Mouse (Mus musculus) embryonic facial prominence, embryonic 12.5 days (tissue): Measurements from ENCODE around the gene Olfr1009. TPM values are rescaled to one million over a fixed set of nuclear protein-coding genes. Genes with fewer than 3 reads are reported as not detected.
"Not testable (repeated sequence)": the region's sequence is repeated elsewhere in the genome, so short reads cannot be mapped to it uniquely, and the experiment has no call there.

Experiments used
- ATAC-seq: fragments of 200-750 bp; cut with Nextera tagmentation; 2 replicates; pipeline ENCODE4 v1.8.0; 2017; ENCODE audit not compliant: insufficient number of reproducible peaks, insufficient read depth, low FRiP score, low TSS enrichment
- H3K27ac ChIP-seq: fragments of 300-500 bp; sonication (generic); 2 replicates; pipeline ENCODE4 v1.5.1; 2016; ENCODE audit warnings: mild to moderate bottlenecking
- H3K27me3 ChIP-seq: fragments of 300-500 bp; sonication (generic); 2 replicates; pipeline ENCODE4 v1.6.1; 2016; ENCODE audit warnings: mild to moderate bottlenecking, moderate library complexity
- H3K36me3 ChIP-seq: fragments of 300-500 bp; sonication (generic); 2 replicates; pipeline ENCODE4 v1.6.1; 2016; ENCODE audit warnings: mild to moderate bottlenecking
- H3K4me1 ChIP-seq: fragments of 300-500 bp; sonication (generic); 2 replicates; pipeline ENCODE4 v1.6.1; 2016
- H3K4me2 ChIP-seq: fragments of 300-500 bp; sonication (generic); replicated peaks from 2 replicates; pipeline ENCODE4 v1.6.1; 2016; ENCODE audit warnings: mild to moderate bottlenecking, moderate library complexity
- H3K4me3 ChIP-seq: fragments of 300-500 bp; sonication (generic); 2 replicates; pipeline ENCODE4 v1.5.1; 2016; ENCODE audit warnings: mild to moderate bottlenecking
- H3K9ac ChIP-seq: fragments of 300-500 bp; sonication (generic); 2 replicates; pipeline ENCODE4 v1.6.1; 2016; ENCODE audit warnings: mild to moderate bottlenecking, moderate library complexity
- H3K9me3 ChIP-seq: fragments of 300-500 bp; sonication (generic); 2 replicates; pipeline ENCODE4 v1.6.1; 2016; ENCODE audit warnings: mild to moderate bottlenecking, moderate library complexity
- WGBS: fragments of 180-500 bp; shearing (Covaris S2); methylation state at CpG from one replicate; pipeline ENCODE4 v1.1.7; 2016; 5-methylcytosine and 5-hydroxymethylcytosine counted together
- polyA plus RNA-seq: library from polyadenylated mRNA; unstranded; fragments of >200 nt; fragmentation: Nextera tagmentation; extraction: Ambion mirVana; gene quantifications from 2 replicates; pipeline ENCODE4 v1.2.1, GENCODE M21; 2016

The Olfr1009 gene
- not detected in 2 replicates for polyA plus RNA-seq

DNA sequence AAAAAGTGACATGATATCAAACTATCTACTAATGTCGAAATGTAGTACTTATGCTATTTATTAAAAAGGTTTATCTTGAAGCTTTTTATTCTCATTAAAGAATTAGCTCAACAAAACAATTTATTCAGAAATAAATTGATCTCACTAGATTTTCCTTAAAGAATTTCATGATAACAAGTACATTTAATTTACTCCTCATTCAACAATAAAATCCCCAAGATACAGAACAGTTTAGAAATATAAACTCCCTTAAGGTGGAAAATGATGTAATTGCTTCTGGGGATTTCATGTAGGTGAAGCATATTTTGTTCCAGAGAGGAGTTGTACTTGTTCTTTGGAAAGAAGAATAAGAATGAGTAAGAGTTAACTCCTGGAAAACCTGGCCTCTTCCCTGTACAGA is at the start of gene Olfr1009:
Olfr1009 (plus strand) TSS at position 301 of the 400 bp plus-strand sequence.
- Histone ChIP-seq H3K9ac (no peak within 1 kb of the TSS), H3K27ac (no peak within 1 kb of the TSS), H3K27me3 (no peaks in the 10 kb centered on the region), H3K4me1 (no peaks in the 10 kb centered on the region), H3K36me3 (no peaks in the 10 kb centered on the region), H3K4me3 (no peak within 1 kb of the TSS), H3K9me3 (no peaks in the 10 kb centered on the region), H3K4me2 (no peak within 1 kb of the TSS)
- 91% methylated on average over 1 of the region's 1 CpGs for WGBS
- no peak for ATAC-seq

DNA sequence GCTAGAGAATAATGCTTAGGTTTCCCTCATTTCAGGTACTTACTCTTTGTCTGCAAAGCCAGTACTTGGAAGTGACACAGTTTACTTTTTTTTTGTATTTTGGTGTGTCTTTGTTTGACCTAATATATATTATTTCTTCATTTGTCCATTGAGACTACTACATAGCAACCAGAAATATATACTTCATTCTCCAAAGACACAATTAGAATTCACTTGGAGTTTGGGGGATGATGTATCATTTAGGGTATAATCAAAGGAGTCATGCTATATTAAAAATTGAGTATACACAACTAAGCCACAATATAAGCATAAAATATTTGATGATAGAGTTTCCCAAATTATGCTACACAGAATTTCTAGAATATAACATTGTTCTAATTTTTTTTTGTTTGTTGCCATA is 36.6 kb upstream of the Olfr1009 start, which contains the start of gene Olfr1006:
Olfr1006 (minus strand) TSS at position 101 of the 400 bp plus-strand sequence.
- Histone ChIP-seq H3K27me3 (no peaks in the 10 kb centered on the region), H3K27ac (no peak within 1 kb of the TSS), H3K4me2 (no peak within 1 kb of the TSS), H3K4me3 (no peak within 1 kb of the TSS), H3K9me3 (no peaks in the 10 kb centered on the region), H3K36me3 (no peaks in the 10 kb centered on the region), H3K4me1 (no peaks in the 10 kb centered on the region), H3K9ac (no peak within 1 kb of the TSS)
- no peak for ATAC-seq

DNA sequence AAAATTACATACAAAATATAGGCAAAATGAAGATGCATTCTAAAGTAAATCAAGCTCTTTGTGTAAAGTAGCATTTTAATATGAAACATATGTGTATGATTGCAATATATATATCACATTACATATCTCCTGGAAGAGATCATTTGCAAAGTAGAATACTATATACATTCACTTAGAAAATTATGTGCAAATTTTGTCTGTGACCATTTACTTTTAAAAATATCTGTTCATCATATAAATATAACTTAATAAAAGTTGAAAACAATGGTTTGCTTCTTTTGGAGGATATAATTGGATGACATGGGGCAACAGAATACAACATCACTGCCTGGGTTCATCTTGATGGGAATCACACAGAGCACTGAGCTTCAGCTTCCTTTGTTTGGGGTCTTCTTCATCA is 26.1 kb upstream of the Olfr1009 start, which contains the start of gene Olfr1008:
Olfr1008 (plus strand) TSS at position 301 of the 400 bp plus-strand sequence.
- H3K36me3 ChIP-seq: no peaks in the 10 kb centered on the region
- H3K4me3 ChIP-seq: no peak within 1 kb of the TSS
- H3K9ac ChIP-seq: no peak within 1 kb of the TSS
- H3K27me3 ChIP-seq: no peaks in the 10 kb centered on the region
- no peak within 1 kb of the TSS for H3K27ac ChIP-seq
- ATAC-seq: no peak
- H3K4me1 ChIP-seq: no peaks in the 10 kb centered on the region
- H3K4me2 ChIP-seq: no peak within 1 kb of the TSS
- H3K9me3 ChIP-seq: no peaks in the 10 kb centered on the region

DNA sequence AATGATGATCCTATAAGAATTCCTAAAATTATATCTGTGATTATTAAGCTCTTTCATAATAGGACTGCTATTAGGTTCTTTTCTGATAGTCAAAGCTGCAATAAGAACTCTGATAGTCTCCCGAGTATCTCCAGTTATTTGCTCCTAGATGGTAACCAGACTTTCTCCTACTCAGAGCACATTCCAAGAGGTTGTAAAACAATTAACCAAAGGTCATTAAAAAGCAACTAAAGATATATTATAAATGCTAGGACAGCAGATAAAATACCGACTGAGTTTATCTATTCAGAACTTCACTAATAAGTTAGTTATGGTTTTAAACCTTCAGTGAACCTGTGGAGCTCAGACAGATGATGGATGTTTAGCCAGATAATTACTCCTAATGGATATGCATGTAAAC is 4.5 kb upstream of the Olfr1009 start:
- not testable (repeated sequence) for H3K4me2 ChIP-seq, H3K9ac ChIP-seq, H3K27me3 ChIP-seq, ATAC-seq, H3K27ac ChIP-seq, H3K9me3 ChIP-seq, H3K4me1 ChIP-seq, H3K36me3 ChIP-seq, H3K4me3 ChIP-seq
- WGBS: 77% methylated on average over 2 of the region's 2 CpGs

DNA sequence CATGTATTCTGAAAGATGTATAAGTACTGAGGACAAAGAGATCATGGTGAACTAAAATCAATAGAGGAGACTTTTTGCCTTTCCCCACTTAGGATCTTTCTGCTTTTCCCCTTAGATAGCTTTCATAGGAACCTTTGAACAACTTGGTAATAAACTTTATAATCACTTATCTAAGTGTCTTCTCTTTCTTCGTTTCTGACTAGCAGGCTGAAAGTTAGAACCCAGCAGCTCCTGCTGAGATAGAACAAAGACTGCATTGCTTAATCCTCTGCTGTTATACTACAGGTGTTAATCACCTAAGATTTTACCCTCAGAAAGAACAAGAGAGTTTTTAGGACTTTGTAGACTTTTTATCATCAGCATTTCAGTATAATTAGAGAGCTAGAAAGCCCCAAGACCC is 4.1 kb upstream of the Olfr1009 start:
- Histone ChIP-seq H3K9ac (no peak overlapping the region), H3K4me2 (no peak overlapping the region), H3K9me3 (no peaks in the 10 kb centered on the region), H3K27me3 (no peaks in the 10 kb centered on the region), H3K4me3 (no peak overlapping the region), H3K4me1 (no peaks in the 10 kb centered on the region), H3K36me3 (no peaks in the 10 kb centered on the region), H3K27ac (no peak overlapping the region)
- WGBS: 33% methylated on average over 1 of the region's 1 CpGs
- no peak for ATAC-seq

DNA sequence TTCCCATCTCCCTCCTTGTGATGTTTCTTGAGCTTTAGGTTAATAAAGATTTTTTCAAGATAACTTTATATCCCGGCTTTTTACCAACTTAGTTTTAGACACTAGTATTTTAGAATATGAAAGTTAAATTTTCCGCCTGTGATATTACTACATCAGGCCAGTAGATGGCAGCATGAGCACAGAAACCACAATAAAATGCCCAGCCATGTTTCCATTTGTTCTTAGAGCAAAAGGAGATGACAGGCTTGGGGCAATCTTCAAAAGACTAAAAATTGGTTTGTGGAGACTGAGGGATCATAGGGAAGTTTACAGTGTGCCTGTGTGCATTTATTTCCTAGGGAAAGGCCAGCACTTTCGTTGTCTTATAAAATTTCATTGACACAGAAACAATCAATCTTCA is 10.6 kb downstream of the Olfr1009 start:
- no peak overlapping the region for H3K4me2 ChIP-seq
- no peaks in the 10 kb centered on the region for H3K36me3 ChIP-seq
- no peak for ATAC-seq
- H3K4me1 ChIP-seq: no peaks in the 10 kb centered on the region
- no peak overlapping the region for H3K4me3 ChIP-seq
- no peak overlapping the region for H3K27ac ChIP-seq
- H3K27me3 ChIP-seq: no peaks in the 10 kb centered on the region
- no peak overlapping the region for H3K9ac ChIP-seq
- no peaks in the 10 kb centered on the region for H3K9me3 ChIP-seq
- 14% methylated on average over 3 of the region's 3 CpGs for WGBS

DNA sequence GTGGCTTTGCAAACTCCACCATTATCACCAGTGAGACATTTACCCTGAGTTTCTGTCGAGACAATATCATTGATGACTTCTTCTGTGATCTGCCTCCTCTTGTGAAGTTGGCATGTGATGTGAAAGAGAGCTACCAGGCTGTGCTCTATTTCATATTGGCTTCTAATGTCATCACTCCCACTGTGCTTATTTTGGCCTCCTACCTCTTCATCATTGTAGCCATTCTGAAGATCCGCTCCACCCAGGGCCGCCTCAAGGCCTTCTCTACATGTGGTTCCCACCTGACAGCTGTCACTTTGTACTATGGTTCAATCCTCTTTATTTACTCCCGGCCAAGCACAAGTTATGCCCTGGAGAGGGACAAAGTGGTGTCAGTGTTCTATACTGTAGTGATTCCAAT is 38.6 kb downstream of the Olfr1009 start:
- no peaks in the 10 kb centered on the region for H3K9me3 ChIP-seq
- H3K4me2 ChIP-seq: no peak overlapping the region
- H3K27me3 ChIP-seq: no peaks in the 10 kb centered on the region
- H3K9ac ChIP-seq: no peak overlapping the region
- no peaks in the 10 kb centered on the region for H3K36me3 ChIP-seq
- WGBS: 83% methylated on average over 4 of the region's 4 CpGs
- H3K4me1 ChIP-seq: no peaks in the 10 kb centered on the region
- H3K27ac ChIP-seq: no peak overlapping the region
- no peak overlapping the region for H3K4me3 ChIP-seq
- no peak for ATAC-seq

DNA sequence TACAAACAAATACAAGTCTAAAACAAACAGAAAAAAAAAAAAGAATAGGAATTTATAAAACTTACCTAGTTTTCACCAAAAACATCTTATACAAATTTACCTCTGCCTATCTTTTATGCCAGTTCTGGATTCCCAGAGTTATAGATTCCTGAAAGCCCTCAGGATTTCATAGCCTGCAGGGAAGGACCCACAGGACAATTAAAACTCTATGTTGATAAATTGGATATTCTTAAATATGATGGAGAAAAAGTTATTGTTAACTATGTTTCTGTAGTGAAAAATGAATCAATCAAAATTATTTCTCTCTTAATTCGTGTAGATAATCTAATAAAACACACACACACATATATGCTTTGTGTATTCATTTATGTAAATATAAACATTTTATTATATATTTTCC is 47.4 kb downstream of the Olfr1009 start, which contains the start of gene Olfr1012:
Olfr1012 (minus strand) TSS at position 101 of the 400 bp plus-strand sequence.
- H3K27me3 ChIP-seq: no peaks in the 10 kb centered on the region
- H3K9ac ChIP-seq: no peak within 1 kb of the TSS
- H3K36me3 ChIP-seq: no peaks in the 10 kb centered on the region
- no peak within 1 kb of the TSS for H3K4me2 ChIP-seq
- no peaks in the 10 kb centered on the region for H3K4me1 ChIP-seq
- H3K27ac ChIP-seq: no peak within 1 kb of the TSS
- H3K9me3 ChIP-seq: no peaks in the 10 kb centered on the region
- H3K4me3 ChIP-seq: no peak within 1 kb of the TSS
- WGBS: 74% methylated on average over 1 of the region's 1 CpGs
- ATAC-seq: no peak

DNA sequence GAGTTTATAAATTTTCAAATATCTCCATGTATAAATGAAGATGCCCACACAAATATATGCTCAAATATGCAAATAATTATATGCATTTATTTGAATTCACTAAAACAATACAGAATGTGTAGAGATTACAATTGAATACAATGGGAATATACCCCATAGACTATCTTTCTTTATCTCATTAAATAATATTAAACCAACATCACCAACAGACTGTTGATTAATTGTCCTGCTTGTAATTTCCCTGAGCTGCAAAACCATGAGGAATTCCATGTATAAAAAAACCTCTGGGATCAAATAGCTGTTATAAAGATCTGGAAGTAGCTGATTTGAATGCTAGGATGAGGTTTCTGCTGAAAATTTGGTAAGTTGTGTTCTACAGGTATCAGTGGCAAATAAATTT is 51.6 kb downstream of the Olfr1009 start, which contains the start of gene Olfr1013:
Olfr1013 (plus strand) TSS at position 301 of the 400 bp plus-strand sequence.
- ATAC-seq: no peak
- Histone ChIP-seq H3K4me3 (no peak within 1 kb of the TSS), H3K4me1 (no peaks in the 10 kb centered on the region), H3K9me3 (no peaks in the 10 kb centered on the region), H3K27me3 (no peaks in the 10 kb centered on the region), H3K27ac (no peak within 1 kb of the TSS), H3K36me3 (no peaks in the 10 kb centered on the region), H3K9ac (no peak within 1 kb of the TSS), H3K4me2 (no peak within 1 kb of the TSS)

DNA sequence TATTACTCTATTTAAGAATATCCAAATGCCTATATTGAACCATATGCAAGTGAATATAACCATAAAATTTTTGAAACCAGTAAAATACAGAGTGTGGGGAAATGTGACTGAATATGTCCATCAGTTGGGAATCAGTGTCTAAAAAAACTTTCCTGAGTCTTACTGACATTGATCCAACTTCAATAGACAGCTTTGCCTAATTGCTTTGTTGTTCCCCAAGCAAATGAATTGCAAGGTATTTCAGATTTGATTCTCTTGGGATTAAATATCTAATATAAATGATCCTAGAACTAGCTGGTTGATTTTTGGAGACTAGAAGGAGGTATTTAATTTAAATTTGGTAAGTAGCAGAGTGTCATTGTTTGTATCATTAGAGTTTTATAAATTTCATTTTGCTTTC is 57.2 kb downstream of the Olfr1009 start, which contains the start of gene Olfr1014:
Olfr1014 (plus strand) TSS at position 301 of the 400 bp plus-strand sequence.
- no peak within 1 kb of the TSS for H3K4me3 ChIP-seq
- ATAC-seq: no peak
- no peaks in the 10 kb centered on the region for H3K27me3 ChIP-seq
- no peaks in the 10 kb centered on the region for H3K36me3 ChIP-seq
- H3K27ac ChIP-seq: no peak within 1 kb of the TSS
- no peak within 1 kb of the TSS for H3K9ac ChIP-seq
- no peak within 1 kb of the TSS for H3K4me2 ChIP-seq
- no peaks in the 10 kb centered on the region for H3K4me1 ChIP-seq
- H3K9me3 ChIP-seq: no peaks in the 10 kb centered on the region

Other genes starting within 250 kb of the Olfr1009 start
- 0.09 and 0.15 TPM in 2 replicates for gene 4833423E24Rik, start 196.4 kb upstream of the Olfr1009 start, polyA plus RNA-seq
- not detected in 2 replicates for gene Olfr996, start 136.2 kb upstream of the Olfr1009 start, polyA plus RNA-seq
- gene Olfr998, start 126.5 kb upstream of the Olfr1009 start, polyA plus RNA-seq: not detected in 2 replicates
- gene Olfr1000, start 103.5 kb upstream of the Olfr1009 start, polyA plus RNA-seq: not detected in 2 replicates
- not detected in 2 replicates for gene Olfr1002, start 64.7 kb upstream of the Olfr1009 start, polyA plus RNA-seq
- not detected in 2 replicates for gene Olfr154, start 51.0 kb upstream of the Olfr1009 start, polyA plus RNA-seq
- not detected in 2 replicates for gene Olfr1006, start 36.7 kb upstream of the Olfr1009 start, polyA plus RNA-seq
- gene Olfr1008, start 26.0 kb upstream of the Olfr1009 start, polyA plus RNA-seq: not detected in 2 replicates
- not detected in 2 replicates for gene Olfr1012, start 47.3 kb downstream of the Olfr1009 start, polyA plus RNA-seq
- gene Olfr1013, start 51.7 kb downstream of the Olfr1009 start, polyA plus RNA-seq: not detected in 2 replicates
- gene Olfr1014, start 57.3 kb downstream of the Olfr1009 start, polyA plus RNA-seq: not detected in 2 replicates
- not detected in 2 replicates for gene Olfr1015, start 66.6 kb downstream of the Olfr1009 start, polyA plus RNA-seq
- not detected in 2 replicates for gene Olfr1016, start 87.1 kb downstream of the Olfr1009 start, polyA plus RNA-seq
- gene Olfr1018, start 103.1 kb downstream of the Olfr1009 start, polyA plus RNA-seq: not detected in 2 replicates
- not detected in 2 replicates for gene Olfr1019, start 130.1 kb downstream of the Olfr1009 start, polyA plus RNA-seq
- gene Olfr1020, start 131.6 kb downstream of the Olfr1009 start, polyA plus RNA-seq: not detected in 2 replicates
- not detected in 2 replicates for gene Olfr1022, start 153.2 kb downstream of the Olfr1009 start, polyA plus RNA-seq
- gene Olfr1023, start 170.2 kb downstream of the Olfr1009 start, polyA plus RNA-seq: not detected in 2 replicates
- gene Olfr1024, start 189.6 kb downstream of the Olfr1009 start, polyA plus RNA-seq: not detected in 2 replicates
- gene Olfr1025-ps1, start 199.8 kb downstream of the Olfr1009 start, polyA plus RNA-seq: not detected in 2 replicates
- gene Olfr1026, start 206.1 kb downstream of the Olfr1009 start, polyA plus RNA-seq: not detected in 2 replicates
- gene Olfr1028, start 235.0 kb downstream of the Olfr1009 start, polyA plus RNA-seq: not detected in 2 replicates